Mouse (Mus musculus): ENCODE results near the gene Pcdh7. TPM values are rescaled to one million over a fixed set of nuclear protein-coding genes. Genes with fewer than 3 reads are reported as not detected.
A peak's percentile ranks its signal among the peaks of the same experiment; 100 is the strongest.
"Not testable (repeated sequence)": the region's sequence is repeated elsewhere in the genome, so short reads cannot be mapped to it uniquely, and the experiment has no call there.

Gene Pcdh7
- total RNA-seq (2015; ENCODE audit: low replicate concordance) (0.19 and 1.5 TPM in 2 replicates), total RNA-seq (2017; ENCODE audit: low replicate concordance) (1.4 TPM in 1 of 2 replicates, not detected in the other)

GRCm38 (mm10) chr5:57717906-57718875 is at the start of gene Pcdh7:
Pcdh7 (plus strand) TSS chr5:57717967.
- no peak for ATAC-seq (replicated peaks; ENCODE audit: low FRiP score, poor library complexity, severe bottlenecking)

DNA sequence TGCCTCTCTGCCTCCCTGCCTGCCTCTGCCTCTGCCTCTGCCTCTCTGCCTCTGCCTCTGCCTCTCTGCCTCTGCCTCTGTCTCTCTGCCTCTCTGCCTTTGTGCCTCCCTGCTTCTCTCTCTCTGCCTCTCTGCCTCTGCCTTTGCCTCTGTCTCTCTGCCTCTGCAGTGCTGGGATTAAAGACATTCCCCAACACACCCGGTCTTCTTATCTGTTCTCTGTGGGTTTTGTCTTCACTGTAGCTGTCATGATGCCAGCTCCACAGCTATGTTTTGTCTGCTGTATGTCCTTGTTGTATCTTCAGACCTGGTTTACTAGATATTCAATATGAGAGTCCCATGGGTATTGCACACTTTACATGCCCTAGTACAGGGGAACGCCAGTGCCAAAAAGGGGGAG is 40.8 kb upstream of the Pcdh7 start:
- ATAC-seq (replicated peaks; ENCODE audit: low FRiP score, poor library complexity, severe bottlenecking), result not testable (repeated sequence)

DNA sequence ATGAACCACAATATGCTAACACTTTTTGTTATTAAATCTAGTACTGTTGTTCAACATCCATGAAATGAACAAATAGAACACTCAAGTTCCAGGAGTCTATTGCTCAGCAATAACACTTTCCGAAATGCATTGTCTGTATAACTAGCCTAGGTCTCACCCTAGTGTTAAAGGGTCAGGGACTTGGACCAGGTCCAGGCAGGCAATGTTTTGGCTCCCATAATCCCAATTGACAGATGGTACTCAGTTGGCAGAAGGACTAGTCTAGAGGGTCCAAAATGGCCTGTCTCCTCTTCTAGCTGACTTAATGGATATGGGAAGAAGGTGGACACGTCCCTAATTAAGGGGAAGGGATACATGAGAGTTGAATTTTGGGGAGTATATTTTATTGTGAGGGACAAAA is 9.4 kb upstream of the Pcdh7 start:
- ATAC-seq (replicated peaks; ENCODE audit: low FRiP score, poor library complexity, severe bottlenecking), result no peak

- ATAC-seq (replicated peaks; ENCODE audit: low FRiP score, poor library complexity, severe bottlenecking), result no peak
Measured at GRCm38 (mm10) chr5:57713980-57714379, 3.8 kb upstream of the Pcdh7 start.

DNA sequence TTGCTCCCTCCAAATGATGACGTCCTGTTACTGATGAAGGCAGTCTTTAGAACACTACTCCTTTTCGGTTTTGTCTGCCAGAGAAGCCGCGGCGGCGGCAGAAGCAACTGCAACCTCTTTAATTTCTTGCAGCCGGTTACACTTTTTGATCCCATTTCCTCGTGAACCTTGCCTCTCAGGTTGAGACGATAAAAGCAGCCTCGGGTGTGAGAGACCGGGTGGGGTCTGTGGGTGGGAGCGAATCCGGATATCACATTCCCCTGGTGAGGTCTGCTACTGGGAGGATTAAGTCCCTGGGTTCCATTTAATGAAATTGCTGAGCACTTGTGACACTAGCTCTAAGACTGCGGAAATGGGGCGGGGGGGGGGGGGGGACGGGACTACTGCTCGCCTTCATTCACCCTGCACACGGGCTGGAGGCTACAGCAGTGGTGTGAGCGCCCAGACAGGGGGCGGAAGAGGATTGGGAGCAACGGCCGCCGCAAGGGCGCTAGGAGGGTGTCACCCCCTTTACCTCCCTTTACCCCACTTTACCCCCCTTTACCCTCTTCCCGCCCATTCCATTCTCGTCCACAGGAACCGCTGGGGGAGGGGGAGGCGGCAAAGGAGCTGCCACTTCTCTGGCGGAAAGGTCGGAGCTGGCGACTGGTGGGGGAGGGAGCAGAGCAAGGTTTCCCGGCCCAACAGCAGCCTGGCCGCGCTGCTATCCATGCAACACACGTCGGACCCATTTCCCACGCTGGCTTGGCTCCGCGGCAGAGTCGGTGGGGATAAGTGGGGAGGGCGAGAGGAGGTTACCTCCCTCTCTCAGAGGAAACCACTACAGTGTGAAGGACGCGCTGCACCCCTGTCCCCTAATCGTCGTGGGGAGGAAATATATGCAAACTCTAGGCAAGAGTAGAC is 2.9 kb upstream of the Pcdh7 start:
- ATAC-seq (replicated peaks; ENCODE audit: low FRiP score, poor library complexity, severe bottlenecking), result peak; percentile 37; the same call in 1 of the 2 replicates

GRCm38 (mm10) chr5:57715524-57716400 is 2.0 kb upstream of the Pcdh7 start:
- 0 out of 2 replicates have a peak, but pooled peaks have one; percentile 45 for ATAC-seq (replicated peaks; ENCODE audit: low FRiP score, poor library complexity, severe bottlenecking)

GRCm38 (mm10) chr5:57716421-57717237 is 1.1 kb upstream of the Pcdh7 start:
- no peak for ATAC-seq (replicated peaks; ENCODE audit: low FRiP score, poor library complexity, severe bottlenecking)

GRCm38 (mm10) chr5:57717238-57717905 is 395 bp upstream of the Pcdh7 start:
- ATAC-seq (replicated peaks; ENCODE audit: low FRiP score, poor library complexity, severe bottlenecking), result no peak

- no peak for ATAC-seq (replicated peaks; ENCODE audit: low FRiP score, poor library complexity, severe bottlenecking)
Measured at GRCm38 (mm10) chr5:57718876-57719593, 1.3 kb downstream of the Pcdh7 start.

GRCm38 (mm10) chr5:57719594-57720185 is 1.9 kb downstream of the Pcdh7 start:
- ATAC-seq (replicated peaks; ENCODE audit: low FRiP score, poor library complexity, severe bottlenecking), result no peak

GRCm38 (mm10) chr5:57720206-57720880 is 2.6 kb downstream of the Pcdh7 start:
- ATAC-seq (replicated peaks; ENCODE audit: low FRiP score, poor library complexity, severe bottlenecking), result no peak

DNA sequence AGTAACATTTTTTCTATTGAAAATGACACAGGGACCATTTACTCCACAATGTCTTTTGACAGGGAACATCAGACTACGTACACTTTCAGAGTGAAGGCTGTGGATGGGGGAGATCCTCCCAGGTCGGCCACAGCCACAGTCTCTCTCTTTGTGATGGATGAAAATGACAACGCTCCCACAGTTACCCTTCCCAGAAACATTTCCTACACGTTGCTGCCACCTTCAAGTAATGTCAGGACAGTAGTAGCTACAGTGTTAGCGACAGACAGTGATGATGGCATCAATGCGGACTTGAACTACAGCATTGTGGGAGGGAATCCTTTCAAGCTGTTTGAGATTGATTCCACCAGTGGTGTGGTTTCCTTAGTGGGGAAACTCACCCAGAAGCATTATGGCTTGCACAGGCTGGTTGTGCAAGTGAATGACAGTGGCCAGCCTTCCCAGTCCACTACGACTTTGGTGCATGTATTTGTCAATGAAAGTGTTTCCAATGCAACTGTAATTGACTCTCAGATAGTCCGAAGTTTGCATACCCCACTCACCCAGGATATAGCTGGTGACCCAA is 3.5 kb downstream of the Pcdh7 start:
- no peak for ATAC-seq (replicated peaks; ENCODE audit: low FRiP score, poor library complexity, severe bottlenecking)

DNA sequence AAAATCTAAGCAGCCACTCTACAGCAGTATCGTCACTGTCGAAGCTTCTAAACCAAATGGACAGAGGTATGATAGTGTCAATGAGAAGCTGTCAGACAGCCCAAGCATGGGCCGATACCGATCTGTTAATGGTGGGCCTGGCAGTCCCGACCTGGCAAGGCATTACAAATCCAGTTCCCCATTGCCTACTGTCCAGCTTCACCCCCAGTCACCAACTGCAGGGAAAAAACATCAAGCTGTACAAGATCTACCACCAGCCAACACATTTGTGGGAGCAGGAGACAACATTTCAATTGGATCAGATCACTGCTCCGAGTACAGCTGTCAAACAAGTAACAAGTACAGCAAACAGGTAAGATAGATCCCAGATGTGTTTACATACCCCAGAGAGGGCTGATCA is 4.2 kb downstream of the Pcdh7 start:
- ATAC-seq (replicated peaks; ENCODE audit: low FRiP score, poor library complexity, severe bottlenecking), result no peak

GRCm38 (mm10) chr5:57733451-57733850 is 15.7 kb downstream of the Pcdh7 start:
- ATAC-seq (replicated peaks; ENCODE audit: low FRiP score, poor library complexity, severe bottlenecking), result no peak

DNA sequence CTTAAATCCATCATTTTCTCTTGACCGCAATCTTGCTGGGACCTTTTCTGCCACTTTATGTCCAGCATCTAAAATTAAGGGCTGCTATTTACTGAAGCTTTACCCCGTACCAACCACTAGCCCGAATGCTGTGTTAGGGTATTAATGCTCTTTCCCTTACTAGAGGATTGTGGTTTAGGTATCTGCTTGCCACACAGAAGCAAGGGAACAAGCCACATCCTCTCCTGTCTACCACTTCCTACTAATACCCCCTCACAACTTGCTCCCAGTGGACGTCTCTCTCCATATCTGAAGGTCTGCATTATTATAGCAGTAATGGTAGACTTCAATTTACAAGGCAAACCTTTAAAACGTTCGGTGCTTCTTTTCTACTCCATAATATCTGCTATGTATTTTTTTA is 18.0 kb downstream of the Pcdh7 start:
- ATAC-seq (replicated peaks; ENCODE audit: low FRiP score, poor library complexity, severe bottlenecking), result no peak

DNA sequence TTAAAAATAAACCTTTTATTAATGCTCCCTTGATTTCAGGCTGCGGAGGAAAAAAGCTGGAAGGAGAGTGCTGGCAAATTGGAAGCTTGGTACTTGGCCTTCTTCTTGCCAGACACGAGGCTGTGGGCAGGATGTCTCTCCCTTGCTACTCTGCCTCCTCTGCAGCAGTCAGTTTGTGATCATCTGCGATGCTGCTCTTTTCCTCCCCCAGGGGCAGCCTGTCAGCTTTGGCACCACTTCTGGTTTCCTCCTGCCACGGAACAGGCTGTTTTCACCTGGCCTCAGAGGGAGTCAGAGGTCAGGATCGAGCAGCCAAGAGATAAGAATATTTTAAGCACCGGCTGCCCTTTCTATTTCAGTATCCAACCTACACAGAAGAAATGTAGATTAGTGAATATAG is 25.2 kb downstream of the Pcdh7 start:
- ATAC-seq (replicated peaks; ENCODE audit: low FRiP score, poor library complexity, severe bottlenecking), result no peak

Measured in erythroblast, adult 5-6 weeks (primary cell).